Mouse (Mus musculus): ENCODE results near the gene Ctsw.

DNA sequence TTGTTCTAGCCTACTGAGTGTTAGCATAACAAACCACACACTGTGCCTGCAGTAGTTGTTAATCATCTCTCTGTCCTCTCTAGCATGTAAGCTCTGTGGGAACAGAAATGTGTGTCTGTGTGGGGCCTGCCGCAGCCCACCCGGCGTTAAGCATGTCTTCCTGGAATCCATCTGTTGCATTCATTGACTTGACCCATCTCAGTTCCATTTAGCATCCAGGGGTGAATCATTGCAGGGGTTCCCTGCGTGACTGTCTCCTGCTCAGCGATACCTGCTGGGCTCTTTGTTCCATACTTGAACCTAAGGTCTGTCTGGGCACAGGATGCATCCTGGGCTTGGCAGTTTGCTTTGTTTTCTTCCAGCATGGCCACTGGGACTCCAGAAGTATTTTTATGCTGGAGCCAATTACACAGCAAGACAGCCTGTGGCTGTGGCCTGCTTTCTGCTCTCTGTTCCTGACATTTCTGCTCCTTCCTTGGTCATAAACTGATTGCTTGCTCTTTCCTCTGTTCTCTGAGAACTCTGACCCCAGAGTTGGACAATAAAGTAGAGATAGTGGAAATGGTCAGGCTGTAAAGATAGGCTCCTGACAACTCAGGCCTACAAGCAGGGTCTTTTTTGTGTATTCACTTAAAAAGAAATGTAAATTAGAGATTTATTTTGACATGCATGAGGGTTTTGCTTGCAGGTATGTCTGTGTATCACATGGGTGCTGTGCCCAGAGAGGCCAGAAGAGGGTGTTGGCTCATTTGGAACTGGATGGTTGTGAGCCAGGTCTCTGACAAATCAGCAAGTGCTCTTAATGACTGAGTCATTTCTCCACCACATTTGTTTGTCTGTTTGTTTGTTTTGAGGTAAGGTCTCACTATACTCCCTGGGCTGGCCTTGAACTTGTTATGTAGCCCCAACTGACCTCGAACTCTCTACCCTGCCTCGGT, 47.8 kb upstream of the Ctsw start:
- TF ChIP-seq CTCF (IDR thresholded peaks at IDR 0.05; ENCODE audit: low read depth, low read length) = no peak
- no peak for TF ChIP-seq GATA1 (IDR thresholded peaks at IDR 0.05; ENCODE audit: borderline replicate concordance, low read length)
